Mouse (Mus musculus): ENCODE measurements at regions not wholly inside any gene's neighbourhood (a gene's known extent, or its start where the extent isn't known, plus 50 kb on each side); places are given as distances from the start of the nearest gene placed in this dataset.

- no peaks in the 10 kb centered on the region for H3K4me1 ChIP-seq (replicated peaks)
- WGBS: 52% methylated on average over 1 of the region's 1 CpGs
- H3K27me3 ChIP-seq: no peaks in the 10 kb centered on the region
- no peak overlapping the region for H3K4me3 ChIP-seq
- no peaks in the 10 kb centered on the region for H3K9me3 ChIP-seq
- H3K36me3 ChIP-seq: no peaks in the 10 kb centered on the region
- no peak overlapping the region for H3K9ac ChIP-seq
- no peak for ATAC-seq (ENCODE audit: low read depth)
- H3K4me2 ChIP-seq: no peak overlapping the region
- H3K27ac ChIP-seq (replicated peaks): no peak overlapping the region
Observed at GRCm38 (mm10) chr2:56083226-56083625, 647.5 kb downstream of the Kcnj3 start.

GRCm38 (mm10) chr2:56109531-56109930 is 673.8 kb downstream of the Kcnj3 start:
- Histone ChIP-seq H3K4me2 (no peak overlapping the region), H3K27me3 (peaks cover 4% of the 10 kb centered on the region; the same call in 1 of the 2 replicates), H3K9me3 (no peaks in the 10 kb centered on the region), H3K4me3 (no peak overlapping the region), H3K36me3 (no peaks in the 10 kb centered on the region), H3K9ac (no peak overlapping the region), H3K4me1 (replicated peaks) (no peaks in the 10 kb centered on the region), H3K27ac (replicated peaks) (no peak overlapping the region)
- 56% methylated on average over 3 of the region's 3 CpGs for WGBS
- ATAC-seq (ENCODE audit: low read depth): no peak

DNA sequence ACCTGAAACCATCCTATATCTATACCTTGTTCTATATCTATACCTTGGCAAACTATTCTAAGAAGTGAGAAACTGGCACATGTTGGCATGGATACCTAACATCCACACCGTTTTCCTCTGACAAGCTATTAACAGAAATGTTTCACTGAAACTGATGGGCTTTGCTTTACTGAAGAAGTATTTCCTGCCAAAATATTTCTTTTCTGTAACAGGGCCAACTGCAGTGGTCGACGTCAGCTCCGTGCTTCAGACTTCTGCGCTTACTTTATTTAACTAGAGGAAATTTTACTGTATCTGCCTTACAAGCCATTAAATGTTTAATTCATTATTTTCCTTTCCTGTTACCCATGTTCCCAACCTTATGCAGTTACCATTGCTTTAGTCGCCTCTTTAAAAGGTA is 674.2 kb downstream of the Kcnj3 start:
- no peak overlapping the region for H3K4me3 ChIP-seq
- H3K4me1 ChIP-seq (replicated peaks): no peaks in the 10 kb centered on the region
- 74% methylated on average over 6 of the region's 6 CpGs for WGBS
- H3K27me3 ChIP-seq: peaks cover 4% of the 10 kb centered on the region; the same call in 1 of the 2 replicates
- no peaks in the 10 kb centered on the region for H3K36me3 ChIP-seq
- H3K9me3 ChIP-seq: no peaks in the 10 kb centered on the region
- H3K9ac ChIP-seq: no peak overlapping the region
- no peak overlapping the region for H3K27ac ChIP-seq (replicated peaks)
- no peak for ATAC-seq (ENCODE audit: low read depth)
- no peak overlapping the region for H3K4me2 ChIP-seq

- Histone ChIP-seq H3K9ac (no peak overlapping the region), H3K27ac (replicated peaks) (no peak overlapping the region), H3K4me3 (no peak overlapping the region), H3K4me2 (no peak overlapping the region), H3K9me3 (no peaks in the 10 kb centered on the region), H3K36me3 (no peaks in the 10 kb centered on the region), H3K27me3 (peaks cover 4% of the 10 kb centered on the region; the same call in 1 of the 2 replicates), H3K4me1 (replicated peaks) (no peaks in the 10 kb centered on the region)
- ATAC-seq (ENCODE audit: low read depth): peak; percentile 86
- WGBS: 25% methylated on average over 3 of the region's 3 CpGs
Observed at GRCm38 (mm10) chr2:56114469-56114868, 678.7 kb downstream of the Kcnj3 start.

DNA sequence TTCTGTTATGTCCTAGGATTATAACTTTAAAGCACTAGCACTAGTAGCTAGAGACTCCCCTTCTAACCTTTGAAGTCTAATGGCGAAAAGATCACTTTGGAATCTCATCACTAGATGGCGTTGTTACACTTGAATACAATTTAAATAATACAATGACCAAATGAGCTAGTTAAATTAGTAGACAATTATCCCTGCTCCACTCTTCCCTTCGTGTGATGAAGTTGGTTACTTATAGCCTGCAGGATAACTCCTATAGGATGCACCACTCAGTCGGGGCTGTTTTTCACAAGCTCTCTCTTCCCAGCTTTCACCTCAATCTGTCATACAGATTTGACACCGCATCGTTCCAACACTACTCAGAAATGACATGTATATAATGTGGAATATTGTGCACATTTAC is 683.6 kb downstream of the Kcnj3 start:
- no peaks in the 10 kb centered on the region for H3K4me1 ChIP-seq (replicated peaks)
- ATAC-seq (ENCODE audit: low read depth): no peak
- H3K9ac ChIP-seq: no peak overlapping the region
- 37% methylated on average over 6 of the region's 6 CpGs for WGBS
- no peaks in the 10 kb centered on the region for H3K27me3 ChIP-seq
- no peak overlapping the region for H3K4me3 ChIP-seq
- no peak overlapping the region for H3K27ac ChIP-seq (replicated peaks)
- H3K4me2 ChIP-seq: no peak overlapping the region
- no peaks in the 10 kb centered on the region for H3K9me3 ChIP-seq
- no peaks in the 10 kb centered on the region for H3K36me3 ChIP-seq

DNA sequence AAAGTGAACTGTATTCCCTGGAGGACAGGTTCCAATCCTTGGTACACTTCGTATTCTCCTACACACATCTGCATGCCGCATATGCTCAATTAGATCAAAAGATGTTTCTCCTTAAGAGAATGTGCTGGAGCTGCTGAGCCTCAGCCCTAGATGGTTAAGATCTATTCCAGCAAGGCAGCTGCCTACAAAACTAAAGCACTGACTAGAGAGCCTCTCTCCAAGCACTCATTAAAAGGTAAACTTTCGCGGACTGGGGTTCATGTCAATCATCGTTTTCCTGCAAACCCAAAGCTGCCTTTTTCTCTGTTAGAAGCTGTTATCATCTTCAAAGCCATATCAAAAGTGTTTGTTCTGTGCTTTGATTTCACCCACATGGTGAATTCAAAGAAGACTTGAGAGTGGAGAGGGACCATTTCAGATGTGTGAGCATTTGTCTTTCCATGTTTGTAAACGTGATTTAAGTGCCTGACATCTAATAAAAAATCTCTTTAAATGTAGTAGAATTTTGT is 711.4 kb downstream of the Kcnj3 start:
- WGBS: 79% methylated on average over 6 of the region's 6 CpGs
- H3K4me2 ChIP-seq: no peak overlapping the region
- H3K9ac ChIP-seq: no peak overlapping the region
- no peaks in the 10 kb centered on the region for H3K36me3 ChIP-seq
- no peaks in the 10 kb centered on the region for H3K4me1 ChIP-seq (replicated peaks)
- no peak for ATAC-seq (ENCODE audit: low read depth)
- no peaks in the 10 kb centered on the region for H3K9me3 ChIP-seq
- no peak overlapping the region for H3K27ac ChIP-seq (replicated peaks)
- no peaks in the 10 kb centered on the region for H3K27me3 ChIP-seq
- no peak overlapping the region for H3K4me3 ChIP-seq

DNA sequence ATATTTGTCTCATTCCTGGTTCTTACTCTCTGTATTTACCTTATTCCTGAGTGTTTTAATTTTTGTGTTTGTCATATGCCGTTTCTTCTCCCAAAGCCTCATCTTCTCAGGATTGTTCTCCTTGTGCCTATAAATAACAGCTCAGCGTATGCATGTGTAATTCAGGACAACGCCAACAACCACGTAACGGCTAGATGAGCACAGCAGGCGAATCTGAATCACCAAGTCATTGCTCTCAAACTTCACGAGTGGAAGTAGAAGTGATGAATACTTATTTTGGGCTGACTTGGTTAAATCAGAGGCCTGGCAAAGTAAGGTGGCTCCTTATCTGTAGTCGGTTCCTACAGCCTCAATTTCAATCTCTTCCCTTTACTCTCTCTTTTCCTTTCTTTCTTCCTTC is 760.7 kb downstream of the Kcnj3 start:
- Histone ChIP-seq H3K27me3 (no peaks in the 10 kb centered on the region), H3K4me3 (no peak overlapping the region), H3K4me2 (no peak overlapping the region), H3K36me3 (no peaks in the 10 kb centered on the region), H3K9me3 (no peaks in the 10 kb centered on the region), H3K4me1 (replicated peaks) (no peaks in the 10 kb centered on the region), H3K27ac (replicated peaks) (no peak overlapping the region), H3K9ac (no peak overlapping the region)
- 70% methylated on average over 8 of the region's 8 CpGs for WGBS
- no peak for ATAC-seq (ENCODE audit: low read depth)

GRCm38 (mm10) chr2:56227476-56227875 is 791.7 kb downstream of the Kcnj3 start:
- H3K36me3 ChIP-seq: no peaks in the 10 kb centered on the region
- no peak for ATAC-seq (ENCODE audit: low read depth)
- no peak overlapping the region for H3K27ac ChIP-seq (replicated peaks)
- H3K9me3 ChIP-seq: no peaks in the 10 kb centered on the region
- H3K27me3 ChIP-seq: no peaks in the 10 kb centered on the region
- no peak overlapping the region for H3K4me3 ChIP-seq
- WGBS: 79% methylated on average over 7 of the region's 7 CpGs
- H3K9ac ChIP-seq: no peak overlapping the region
- no peak overlapping the region for H3K4me2 ChIP-seq
- H3K4me1 ChIP-seq (replicated peaks): no peaks in the 10 kb centered on the region

DNA sequence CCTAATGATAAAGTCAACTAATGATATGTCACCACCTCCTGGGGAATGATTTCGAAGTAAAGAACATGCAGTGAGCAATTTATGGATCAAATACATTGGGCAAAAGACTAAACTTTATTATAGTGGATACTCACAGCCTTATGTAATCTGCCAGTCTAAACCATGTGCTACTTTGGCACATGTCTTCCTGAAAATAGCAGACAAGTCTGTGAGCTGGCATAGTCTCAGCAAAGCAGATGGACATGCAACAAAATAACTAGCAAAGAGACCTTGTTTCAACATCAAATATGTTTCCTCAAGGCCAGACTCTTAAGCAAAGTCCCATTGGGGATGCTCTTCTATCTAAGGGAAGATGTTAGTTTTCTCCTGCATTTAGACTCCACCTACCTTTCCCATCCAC is 797.3 kb downstream of the Kcnj3 start:
- Histone ChIP-seq H3K4me1 (replicated peaks) (no peaks in the 10 kb centered on the region), H3K9me3 (no peaks in the 10 kb centered on the region), H3K9ac (no peak overlapping the region), H3K36me3 (no peaks in the 10 kb centered on the region), H3K27me3 (no peaks in the 10 kb centered on the region), H3K4me2 (no peak overlapping the region), H3K4me3 (no peak overlapping the region), H3K27ac (replicated peaks) (no peak overlapping the region)
- no peak for ATAC-seq (ENCODE audit: low read depth)
- 74% methylated on average over 1 of the region's 1 CpGs for WGBS

- 54% methylated on average over 10 of the region's 10 CpGs for WGBS
- 0 out of 2 replicates have a peak overlapping the region, but pooled peaks have one; percentile 16 for H3K4me2 ChIP-seq
- peak; percentile 23; the same call in 1 of the 2 replicates for ATAC-seq (ENCODE audit: low read depth)
Observed at GRCm38 (mm10) chr2:56257044-56257954, 821.5 kb downstream of the Kcnj3 start.

DNA sequence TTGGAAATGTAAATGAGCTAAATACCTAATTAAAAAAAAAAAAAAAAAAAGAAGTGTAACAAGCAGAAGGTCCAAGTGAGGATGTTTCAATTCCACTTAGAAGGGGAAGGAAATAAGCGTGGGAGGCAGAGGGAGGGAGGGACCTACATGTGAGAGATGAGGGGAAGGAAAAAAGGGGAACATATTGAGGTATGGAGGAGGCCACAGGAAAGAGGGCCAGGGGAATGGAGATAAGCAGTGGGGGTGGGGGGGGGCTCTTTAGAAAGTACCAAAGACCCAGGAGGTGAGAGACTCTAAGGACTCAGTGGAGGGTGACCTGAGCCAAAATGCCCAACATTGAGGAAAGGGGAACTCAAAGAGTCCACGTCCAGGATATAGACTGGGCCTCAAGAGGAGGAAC is 818.9 kb downstream of the Nr4a2 start:
- WGBS: 93% methylated on average over 2 of the region's 2 CpGs

More at GRCm38 (mm10) chr2:56257044-56257954, 821.5 kb downstream of the Kcnj3 start:
- Histone ChIP-seq H3K27ac (replicated peaks) (no peak overlapping the region), H3K27me3 (no peaks in the 10 kb centered on the region), H3K9me3 (no peaks in the 10 kb centered on the region), H3K4me1 (replicated peaks) (peaks cover 8% of the 10 kb centered on the region; the same call in 1 of the 2 replicates), H3K9ac (no peak overlapping the region), H3K36me3 (no peaks in the 10 kb centered on the region), H3K4me3 (no peak overlapping the region)

DNA sequence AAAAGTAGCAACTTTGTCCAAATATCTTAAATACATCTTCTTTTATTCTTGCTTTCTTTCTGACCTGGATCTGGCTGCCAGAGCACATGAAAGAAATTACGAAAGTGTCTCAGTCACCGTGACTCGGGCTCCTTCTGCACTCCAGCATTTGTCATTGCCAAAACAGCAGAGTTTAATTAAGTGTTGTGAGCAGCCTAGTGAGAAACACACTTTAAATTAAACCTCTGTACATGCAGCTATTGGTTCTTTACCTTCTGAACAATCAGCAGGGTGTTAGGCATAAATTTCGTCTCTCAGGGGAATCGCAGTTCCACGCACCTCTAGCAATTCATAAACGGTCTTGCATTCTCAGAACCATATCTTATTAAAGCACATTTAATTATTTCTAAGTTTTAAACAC is 802.1 kb downstream of the Nr4a2 start:
- Histone ChIP-seq H3K4me3 (no peak overlapping the region), H3K4me1 (replicated peaks) (no peaks in the 10 kb centered on the region; the same call in 1 of the 2 replicates), H3K27ac (replicated peaks) (no peak overlapping the region), H3K36me3 (no peaks in the 10 kb centered on the region), H3K9me3 (no peaks in the 10 kb centered on the region), H3K27me3 (no peaks in the 10 kb centered on the region), H3K9ac (no peak overlapping the region), H3K4me2 (no peak overlapping the region)
- WGBS: 30% methylated on average over 7 of the region's 7 CpGs
- ATAC-seq (ENCODE audit: low read depth): no peak

More for the DNA sequence above, 818.9 kb downstream of the Nr4a2 start:
- no peak overlapping the region for H3K4me2 ChIP-seq
- H3K36me3 ChIP-seq: no peaks in the 10 kb centered on the region
- no peak overlapping the region for H3K9ac ChIP-seq
- no peaks in the 10 kb centered on the region for H3K4me1 ChIP-seq (replicated peaks)
- H3K27me3 ChIP-seq: no peaks in the 10 kb centered on the region
- no peaks in the 10 kb centered on the region for H3K9me3 ChIP-seq
- no peak for ATAC-seq (ENCODE audit: low read depth)
- H3K4me3 ChIP-seq: no peak overlapping the region
- no peak overlapping the region for H3K27ac ChIP-seq (replicated peaks)
